Mouse (Mus musculus): ENCODE measurements at regions not wholly inside any gene's neighbourhood (a gene's known extent, or its start where the extent isn't known, plus 50 kb on each side); places are given as distances from the start of the nearest gene placed in this dataset.

GRCm38 (mm10) chr1:82066291-82066690, 166.6 kb upstream of the Gm9747 start:
- TF ChIP-seq EP300 (IDR thresholded peaks at IDR 0.05; ENCODE audit: insufficient read depth, low read depth, low read length) (no peak), POLR2A (IDR thresholded peaks at IDR 0.05; ENCODE audit: insufficient read depth, low read length) (no peak), CTCF (IDR thresholded peaks at IDR 0.05; ENCODE audit: low read depth, low read length) (no peak)

Data from ES-Bruce4 (cell line).